Mouse (Mus musculus) adrenal gland, postnatal 10 days (tissue): Measurements from ENCODE around the gene Zc3h12d. TPM values are rescaled to one million over a fixed set of nuclear protein-coding genes. Genes with fewer than 3 reads are reported as not detected.
A peak's percentile ranks its signal among the peaks of the same experiment; 100 is the strongest.
"Not testable (repeated sequence)": the region's sequence is repeated elsewhere in the genome, so short reads cannot be mapped to it uniquely, and the experiment has no call there.

Source experiments
- DNase-seq: peaks from one replicate; pipeline ENCODE4 v3.0.0; 2021; ENCODE audit warnings: mixed read lengths
- microRNA-seq: library from miRNA; unstranded; fragments of <30 nt; microRNA quantifications from one replicate; pipeline ENCODE4 v1.2.0, GENCODE M21; 2021
- total RNA-seq, 2 experiments: library from RNA; stranded (reverse); gene quantifications; 2 replicates each; pipeline ENCODE4 v1.2.3; 2021

Gene Zc3h12d
- total RNA-seq, 2 experiments from 2014 or later, result 1.00 to 1.1 TPM

GRCm38 (mm10) chr10:7871381-7872020, 39.2 kb downstream of the Zc3h12d start:
- peak; percentile 40 for DNase-seq

- no peak for DNase-seq
These were observed 41.9 kb downstream of the Zc3h12d start for GRCm38 (mm10) chr10:7874194-7874593.

GRCm38 (mm10) chr10:7880283-7880682, 48.0 kb downstream of the Zc3h12d start:
- not testable (repeated sequence) for DNase-seq

GRCm38 (mm10) chr10:7881971-7882370, 49.7 kb downstream of the Zc3h12d start:
- no peak for DNase-seq

- peak; percentile 89 for DNase-seq
These were observed 51.3 kb downstream of the Zc3h12d start for GRCm38 (mm10) chr10:7883524-7883923.

- no peak for DNase-seq
These were observed 56.1 kb downstream of the Zc3h12d start for GRCm38 (mm10) chr10:7888256-7888868.

- no peak for DNase-seq
These were observed 68.7 kb downstream of the Zc3h12d start for GRCm38 (mm10) chr10:7900719-7901627.

GRCm38 (mm10) chr10:7904157-7904556, 71.9 kb downstream of the Zc3h12d start:
- no peak for DNase-seq

GRCm38 (mm10) chr10:7907151-7907550, 74.9 kb downstream of the Zc3h12d start:
- DNase-seq, result no peak

- DNase-seq, result peak; percentile 26
These were observed 79.0 kb downstream of the Zc3h12d start for GRCm38 (mm10) chr10:7911268-7911667.

Small RNA genes lying within 50 kb of the gene (microRNA-seq; reads per million reads assigned to microRNA genes)
- not detected for gene Mir5104

Other genes with a start within 250 kb of the Zc3h12d start
- 10 to 100 TPM; 12.9 to 16.5 TPM for gene Lrp11, start 242.7 kb upstream of the Zc3h12d start, total RNA-seq
- 10 to 100 TPM; 11.7 to 14.4 TPM for gene Nup43, start 165.0 kb upstream of the Zc3h12d start, total RNA-seq
- gene Pcmt1, start 151.3 kb upstream of the Zc3h12d start, total RNA-seq, result 10 to 100 TPM; 66.8 to 71.3 TPM
- 10 to 100 TPM; 45.2 to 47.0 TPM for gene Lats1, start 151.3 kb upstream of the Zc3h12d start, total RNA-seq
- gene Katna1, start 106.5 kb upstream of the Zc3h12d start, total RNA-seq, result 10 to 100 TPM; 30.3 to 31.7 TPM
- 100 to 1,000 TPM; 206 to 214 TPM for gene Ginm1, start 39.6 kb upstream of the Zc3h12d start, total RNA-seq
- gene Ppil4, start 39.6 kb upstream of the Zc3h12d start, total RNA-seq, result 10 to 100 TPM; 22.8 to 25.0 TPM
- gene Tab2, start 123.8 kb downstream of the Zc3h12d start, total RNA-seq, result 10 to 100 TPM; 59.9 to 61.7 TPM